Mouse (Mus musculus) adrenal gland, adult 8-10 months (tissue): ENCODE measurements around the gene Actr3b. TPM values are rescaled to one million over a fixed set of nuclear protein-coding genes. Genes with fewer than 3 reads are reported as not detected.
"Not testable (repeated sequence)": the region's sequence is repeated elsewhere in the genome, so short reads cannot be mapped to it uniquely, and the experiment has no call there.

Experiments
- DNase-seq: peaks from one replicate; pipeline ENCODE4 v3.0.0; 2022
- total RNA-seq, 4 experiments: library from RNA; stranded (reverse); gene quantifications; 2 replicates each; pipeline ENCODE4 v1.2.4; 2022

Actr3b gene
- total RNA-seq, 4 experiments from 2014 or later, result 11.1 to 13.8 (median 12.3) TPM

DNA sequence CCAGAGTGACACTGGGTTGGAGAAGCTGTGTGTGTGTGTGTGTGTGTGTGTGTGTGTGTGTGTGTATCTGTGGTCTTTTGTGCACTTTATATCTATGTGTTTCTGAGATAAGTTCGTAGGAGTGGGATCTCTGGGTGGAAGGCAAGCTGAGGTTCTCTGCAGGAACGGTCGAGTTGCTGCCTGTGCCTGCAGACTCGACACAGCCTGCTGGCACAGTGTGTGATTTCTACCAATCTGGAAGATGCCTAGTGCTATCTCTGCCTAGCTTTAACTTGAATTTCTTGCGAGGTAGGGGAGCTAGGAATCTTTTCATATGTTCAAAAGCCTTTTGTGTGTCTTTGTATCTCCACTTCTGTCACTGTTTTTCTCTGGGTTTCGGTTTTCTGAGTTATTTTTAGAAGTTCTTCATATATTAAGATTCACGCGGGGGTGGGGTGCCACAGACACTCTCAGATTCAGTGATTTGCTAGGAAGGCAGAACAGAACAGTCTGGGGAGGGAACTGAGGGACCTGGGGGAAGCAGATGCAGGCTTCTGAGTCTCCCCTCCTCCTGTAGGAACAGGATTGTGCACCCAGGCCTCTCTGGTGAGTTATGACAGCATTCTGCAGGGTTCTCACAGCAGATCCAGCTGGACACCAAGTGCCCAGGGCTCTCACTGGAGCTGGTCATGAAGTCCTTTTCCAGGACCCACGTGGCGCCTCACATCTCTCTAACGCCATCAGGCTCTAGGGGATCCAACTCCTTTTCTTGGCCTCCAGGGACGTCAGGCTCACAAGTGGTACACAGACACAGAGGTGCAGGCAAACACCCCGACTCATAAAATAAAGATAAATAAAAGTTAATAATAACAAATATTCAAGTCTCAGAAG lies 14.4 kb downstream of the Actr3b start:
- no peak for DNase-seq

DNA sequence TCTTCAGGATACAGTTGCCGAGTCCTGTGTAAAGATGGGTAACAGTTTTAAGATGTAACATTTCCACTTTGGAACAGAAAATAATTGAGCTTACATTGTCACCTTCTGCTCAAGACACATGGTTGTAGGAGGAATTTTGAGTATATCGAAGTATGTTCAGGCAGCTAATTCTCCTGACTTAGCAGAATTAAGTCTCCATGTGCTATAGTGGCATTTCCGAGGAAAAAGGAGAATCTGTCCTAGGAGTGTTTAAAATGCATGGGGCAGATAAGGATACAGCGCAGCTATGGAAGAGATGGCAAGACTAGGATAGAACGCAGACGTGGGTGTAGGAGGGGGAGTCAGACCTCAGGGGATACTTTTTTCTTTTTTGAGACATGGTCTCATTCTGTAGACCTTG lies 31.8 kb downstream of the Actr3b start:
- DNase-seq, result no peak

DNA sequence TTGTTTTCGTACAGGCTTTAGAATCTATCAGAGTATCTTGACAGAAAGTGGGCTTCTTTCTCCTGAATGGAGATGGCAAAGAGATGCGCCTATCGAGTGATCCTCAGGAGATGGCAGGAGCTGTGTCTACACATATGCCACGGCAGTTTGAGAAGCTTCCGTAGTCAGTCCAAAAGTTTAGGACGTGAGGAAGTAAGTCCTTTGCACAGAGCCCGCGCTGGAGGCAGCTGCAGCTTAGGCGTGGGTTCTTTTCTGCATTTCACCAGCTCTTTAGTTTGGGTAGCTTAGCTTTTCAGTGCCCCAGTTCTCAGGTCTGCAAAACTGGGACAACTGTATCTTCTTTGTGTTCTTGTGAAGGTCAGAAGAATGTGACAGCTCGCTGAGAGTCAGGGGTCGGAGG lies 38.0 kb downstream of the Actr3b start:
- DNase-seq, result no peak

DNA sequence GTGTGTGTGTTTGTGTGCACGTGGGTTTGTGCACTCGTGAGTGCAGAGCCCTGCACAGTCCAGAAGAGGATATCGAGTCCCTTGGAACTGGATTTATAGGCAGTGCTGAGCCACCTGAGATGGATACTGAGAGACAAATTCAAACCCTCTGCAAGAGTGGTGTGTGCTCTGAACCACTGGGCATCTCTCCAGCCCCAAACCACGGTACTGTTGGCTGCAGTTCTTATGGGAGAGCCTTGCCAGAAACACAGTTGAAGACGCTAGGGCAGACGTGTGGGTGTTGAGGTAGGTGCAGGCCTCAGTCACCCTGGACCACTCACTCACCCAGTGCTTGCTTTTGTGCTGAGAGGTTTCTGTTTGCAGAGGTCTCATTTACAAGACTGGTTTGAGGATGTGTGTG lies 41.1 kb downstream of the Actr3b start:
- no peak for DNase-seq

DNA sequence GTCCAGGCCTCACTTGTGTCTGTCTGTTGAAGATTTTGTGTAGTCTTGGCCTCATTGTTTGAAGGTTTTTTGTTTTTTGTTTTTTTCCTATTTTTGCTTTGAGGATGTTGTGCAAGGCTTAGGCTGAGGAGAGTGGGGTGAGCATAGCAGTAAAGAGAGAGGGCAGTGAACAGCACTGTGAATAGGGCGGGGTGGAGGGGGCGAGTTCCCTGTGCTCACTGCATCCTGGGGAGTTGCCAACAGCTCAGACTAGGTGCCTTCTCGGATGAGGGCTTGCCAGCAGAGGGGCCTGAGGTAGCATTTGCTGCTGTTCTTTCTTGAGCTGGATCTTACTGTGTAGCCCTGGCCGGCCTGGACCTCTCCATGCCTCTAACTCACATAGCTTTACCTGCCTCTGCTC lies 41.9 kb downstream of the Actr3b start:
- DNase-seq, result no peak

DNA sequence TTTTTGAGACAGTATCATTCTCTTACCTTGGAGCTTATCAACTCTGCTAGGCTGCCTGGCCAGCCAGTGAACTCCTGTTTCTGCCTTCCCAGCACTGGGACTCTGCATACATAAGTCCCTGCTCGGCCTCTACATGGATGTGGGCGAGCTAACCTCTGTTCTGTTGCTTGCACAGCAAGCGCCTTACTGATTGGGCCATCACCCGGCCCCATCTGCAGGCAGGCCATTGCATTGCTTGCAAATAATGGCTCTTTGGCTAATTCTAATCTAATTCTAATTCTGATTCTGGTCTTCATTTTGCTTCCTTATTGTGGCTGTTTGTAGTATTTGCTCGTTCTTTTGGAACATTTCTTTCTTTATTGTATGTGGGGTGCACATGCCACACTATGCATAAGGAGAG lies 44.8 kb downstream of the Actr3b start:
- DNase-seq, result no peak

DNA sequence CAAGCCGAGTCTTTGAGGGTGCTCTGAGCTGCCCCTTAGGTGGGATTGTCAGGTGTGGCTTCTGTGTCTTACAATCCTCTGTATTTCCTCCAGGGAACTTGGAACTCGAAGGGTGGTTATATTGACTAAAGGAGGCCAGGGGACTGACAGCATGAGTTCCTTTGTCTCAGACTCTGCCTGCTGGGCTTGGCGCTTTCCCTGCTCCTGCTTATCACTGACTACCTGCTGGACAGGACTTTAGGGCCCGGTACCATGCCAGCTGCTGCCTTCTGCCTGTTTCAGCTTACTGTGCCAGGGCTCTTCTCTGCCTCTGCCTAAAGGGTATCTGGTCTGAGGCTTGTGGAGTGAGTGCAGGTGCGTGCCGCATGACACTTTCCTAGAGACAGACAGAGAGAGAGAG lies 53.1 kb downstream of the Actr3b start:
- no peak for DNase-seq

DNA sequence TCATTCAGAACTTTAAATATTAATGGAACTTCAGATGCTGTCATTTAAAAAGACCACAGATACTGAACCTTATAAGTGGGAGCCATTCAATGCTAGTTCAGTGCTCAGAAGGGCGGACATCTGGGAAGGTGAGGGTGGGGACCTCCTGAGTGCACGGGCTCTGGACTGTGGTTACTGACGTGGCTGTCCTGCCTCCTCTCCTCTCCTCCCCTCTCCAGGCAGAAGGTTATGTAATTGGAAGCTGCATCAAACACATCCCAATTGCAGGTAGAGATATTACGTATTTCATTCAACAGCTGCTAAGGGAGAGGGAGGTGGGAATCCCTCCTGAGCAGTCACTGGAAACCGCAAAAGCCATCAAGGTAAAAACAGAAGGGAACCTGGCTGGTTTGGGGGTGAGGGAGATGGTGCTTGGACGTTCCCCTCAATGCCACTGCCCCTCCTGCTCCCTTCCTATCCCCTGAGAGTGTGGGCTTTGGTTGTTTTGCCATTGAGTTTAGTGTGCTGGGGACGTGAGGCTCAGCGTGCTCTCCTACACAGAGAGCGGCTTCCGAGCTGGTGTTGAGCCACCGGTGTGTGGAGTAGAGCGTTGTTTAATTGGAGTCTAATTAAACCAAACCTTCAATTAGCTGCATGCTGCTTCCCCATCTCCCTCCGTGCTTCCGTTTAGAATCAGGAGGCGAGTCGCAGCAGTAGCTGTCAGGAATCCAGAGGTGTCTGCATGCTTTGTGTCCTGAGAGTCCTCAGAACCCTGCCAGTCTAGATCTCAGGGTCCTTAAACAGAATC lies 69.7 kb downstream of the Actr3b start:
- no peak for DNase-seq

DNA sequence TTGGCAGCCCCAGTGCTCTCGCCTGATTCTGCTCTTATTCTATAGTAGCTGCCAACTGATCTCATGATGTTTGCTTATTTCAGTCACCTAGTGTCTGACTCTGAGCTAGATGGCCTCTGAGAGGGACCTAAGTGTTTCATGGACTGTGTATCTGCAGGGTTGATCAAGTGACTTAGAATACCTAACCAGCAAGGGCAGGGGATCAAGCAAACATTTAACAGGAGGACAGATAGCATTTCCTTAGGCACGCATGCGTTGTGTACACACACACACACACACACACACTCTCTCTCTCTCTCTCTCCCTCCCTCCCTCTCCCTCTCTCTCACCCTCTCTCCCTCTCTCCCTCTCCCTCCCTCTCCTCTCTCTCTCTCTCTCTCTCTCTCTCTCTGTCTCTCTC lies 71.0 kb downstream of the Actr3b start:
- DNase-seq, result no peak

DNA sequence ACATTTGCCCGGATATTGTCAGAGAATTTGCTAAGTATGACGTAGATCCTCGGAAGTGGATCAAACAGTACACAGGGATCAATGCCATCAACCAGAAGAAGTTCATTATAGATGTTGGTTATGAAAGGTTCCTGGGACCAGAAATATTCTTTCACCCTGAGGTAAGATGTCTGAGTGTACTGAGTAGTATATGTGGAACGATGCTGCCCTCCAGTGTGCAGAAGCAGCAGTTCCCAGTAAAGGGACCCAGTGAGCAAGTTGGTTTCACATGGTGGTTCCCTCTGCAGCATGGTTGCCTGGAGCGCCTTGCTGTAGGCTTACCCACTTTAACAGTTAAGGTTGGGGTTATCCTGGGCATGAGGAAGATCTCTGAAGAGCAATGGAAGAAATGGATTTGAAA lies 71.8 kb downstream of the Actr3b start:
- DNase-seq, result peak; percentile 12

DNA sequence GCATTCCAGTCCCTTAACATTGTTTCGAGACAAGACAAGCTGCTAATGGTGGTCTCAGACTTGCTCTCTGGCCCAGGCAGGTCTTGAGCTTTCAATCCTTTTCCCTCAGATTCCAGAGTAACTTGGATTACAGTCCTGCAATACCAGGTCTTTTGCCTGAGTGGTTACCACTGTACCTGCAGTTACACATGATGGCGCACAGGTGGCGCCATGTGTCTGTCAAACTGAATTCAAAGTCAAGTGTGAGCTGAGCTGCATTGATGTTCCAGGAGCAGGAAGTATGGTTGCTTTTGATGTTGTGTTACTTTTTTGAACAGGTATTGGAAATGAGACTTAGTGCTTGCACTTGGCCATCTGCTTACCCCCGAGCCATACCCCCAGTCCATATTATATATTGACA lies 79.6 kb downstream of the Actr3b start:
- no peak for DNase-seq

DNA sequence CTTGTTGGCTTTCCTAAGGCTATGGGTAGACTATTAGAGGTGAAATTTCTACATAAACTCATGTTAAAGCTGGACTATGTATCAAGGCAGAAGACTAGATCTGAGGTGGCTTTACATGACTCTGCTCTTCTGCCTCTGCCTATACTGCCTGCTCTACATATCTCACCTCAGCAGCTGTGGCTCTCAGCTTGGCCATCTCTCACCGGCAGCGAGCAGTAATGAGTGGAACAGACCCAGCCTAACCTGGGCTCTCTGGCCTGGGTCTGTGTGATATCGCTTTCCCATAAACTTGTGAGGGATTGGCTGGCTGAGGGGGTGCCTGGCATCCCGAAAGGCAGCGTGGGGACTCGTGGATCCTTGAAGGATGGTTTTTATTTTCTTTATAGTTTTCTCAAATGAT lies 86.8 kb downstream of the Actr3b start:
- DNase-seq, result no peak

DNA sequence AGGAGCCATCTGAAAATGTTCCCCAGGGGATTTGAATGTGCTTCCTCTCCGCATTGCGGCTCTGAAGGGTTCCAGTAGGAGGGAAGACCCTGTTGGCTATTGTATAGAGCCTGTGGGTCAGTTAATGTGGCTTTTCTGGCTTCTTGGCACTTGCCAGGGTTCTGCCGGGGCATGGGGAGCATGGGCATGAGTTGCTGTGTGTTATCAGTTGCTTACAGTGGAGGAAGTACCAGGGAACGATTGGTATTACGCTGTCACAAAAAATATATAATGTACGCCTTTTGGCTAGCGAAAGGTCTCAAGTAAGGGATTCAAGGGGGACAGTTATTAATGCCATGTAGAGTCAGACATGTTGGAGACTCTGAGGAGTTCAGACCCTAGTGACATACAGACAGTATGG lies 87.4 kb downstream of the Actr3b start:
- DNase-seq, result no peak

DNA sequence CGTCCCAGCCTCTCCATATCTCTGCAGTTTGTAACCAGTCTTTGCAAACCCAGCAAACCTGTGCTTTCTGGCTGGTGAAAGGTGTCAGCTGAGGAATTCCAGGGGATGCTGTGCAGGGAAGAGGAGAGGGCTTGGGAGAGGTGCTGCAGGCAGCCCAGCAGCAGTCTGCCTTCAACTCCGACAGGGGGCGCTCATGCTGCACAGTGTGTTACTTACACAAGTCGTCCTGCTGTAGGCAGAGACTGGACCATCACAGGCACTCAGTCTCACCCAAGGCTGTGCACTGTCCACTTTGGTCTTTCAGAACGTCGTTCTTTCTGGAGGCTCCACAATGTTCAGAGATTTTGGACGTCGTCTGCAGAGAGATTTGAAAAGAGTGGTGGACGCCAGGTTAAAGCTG lies 88.3 kb downstream of the Actr3b start:
- DNase-seq, result no peak

DNA sequence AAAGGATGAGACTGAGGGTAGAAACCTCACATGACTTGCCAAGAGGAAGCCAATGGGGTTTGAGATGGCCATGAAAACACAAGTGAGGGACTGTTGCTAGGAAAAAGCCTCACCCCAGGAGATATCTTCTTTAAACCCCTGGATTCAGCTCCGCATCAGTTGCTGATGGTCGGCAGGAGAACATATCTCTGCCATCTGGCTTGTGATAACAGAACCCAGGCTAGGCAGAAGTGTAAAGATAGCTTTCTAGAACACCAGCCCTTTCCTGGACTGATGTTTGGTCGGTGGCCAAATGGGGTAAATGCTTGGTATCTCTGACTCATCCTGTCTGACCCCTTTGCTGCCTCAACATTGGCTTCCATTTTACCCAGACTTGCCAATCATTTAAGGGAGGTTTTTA lies 106.4 kb downstream of the Actr3b start:
- DNase-seq, result no peak

DNA sequence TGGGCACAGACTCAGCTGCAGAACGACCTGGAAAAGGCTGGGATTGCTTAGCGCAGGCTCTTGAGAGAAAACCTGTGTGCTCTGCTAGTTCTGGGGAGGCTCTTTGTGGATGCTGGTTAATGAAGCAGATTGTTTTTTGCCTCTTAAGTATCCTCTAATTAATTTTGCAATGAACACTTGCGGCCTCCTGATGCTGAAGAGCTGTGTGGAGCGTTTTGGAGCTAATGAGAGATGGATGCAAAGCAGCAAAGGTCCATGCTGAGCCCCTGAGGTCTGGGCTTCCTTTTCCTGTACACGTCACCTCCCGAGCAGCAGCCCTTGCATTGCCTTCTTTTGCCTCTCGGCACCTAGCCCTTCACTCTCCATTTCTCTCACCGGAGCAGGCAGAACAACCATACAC lies 110.1 kb downstream of the Actr3b start:
- no peak for DNase-seq

DNA sequence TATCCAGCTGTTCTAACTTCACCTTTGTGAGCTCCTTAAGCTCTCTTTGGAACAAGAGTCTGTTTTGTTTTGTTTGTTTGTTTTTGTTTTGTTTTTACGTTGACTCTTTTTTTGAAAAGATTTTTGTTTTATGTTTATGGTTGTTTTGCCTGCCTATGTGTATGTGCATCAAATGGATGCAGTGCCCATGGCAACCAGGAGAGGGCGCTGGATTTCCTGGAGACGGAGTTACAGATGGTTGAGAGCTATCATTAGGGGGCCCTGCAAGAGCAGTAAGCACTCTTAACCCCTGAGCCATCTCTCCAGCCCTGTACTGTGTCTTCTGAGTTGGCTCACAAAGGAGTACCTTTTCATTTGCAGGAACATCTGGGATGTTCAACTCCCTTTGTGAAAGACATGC lies 110.8 kb downstream of the Actr3b start:
- DNase-seq, result no peak

DNA sequence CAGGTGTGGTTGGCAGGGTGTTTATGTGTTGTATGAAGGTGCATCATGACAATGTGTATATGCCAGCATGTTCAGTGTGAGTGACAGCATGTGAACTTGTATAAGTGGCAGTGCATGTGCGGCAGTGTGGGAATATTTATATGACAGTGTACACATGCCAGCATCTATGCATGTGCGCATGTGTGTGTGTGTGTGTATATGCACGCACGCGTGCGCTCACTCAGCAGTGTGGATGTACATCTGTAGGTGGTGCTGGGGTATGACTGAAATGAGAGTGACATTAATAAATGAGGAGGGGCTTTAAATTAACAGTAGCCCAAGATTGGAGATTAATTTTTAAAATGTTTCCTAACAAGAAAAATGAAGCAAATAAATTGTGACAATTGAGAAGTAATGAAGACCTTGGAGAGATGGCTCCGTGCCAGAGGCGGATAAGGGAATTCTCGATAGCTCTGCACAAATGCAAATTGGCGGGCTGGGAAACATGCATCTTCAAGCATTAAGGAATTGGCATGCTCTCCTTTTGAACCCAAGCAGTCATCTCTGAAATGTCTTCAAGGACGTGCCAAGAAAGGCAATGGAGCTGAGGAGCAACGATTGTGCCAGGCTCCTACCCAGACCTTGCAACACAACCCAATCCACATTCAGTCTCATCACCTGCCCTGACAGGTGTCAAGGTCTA lies 111.7 kb downstream of the Actr3b start:
- DNase-seq, result no peak

DNA sequence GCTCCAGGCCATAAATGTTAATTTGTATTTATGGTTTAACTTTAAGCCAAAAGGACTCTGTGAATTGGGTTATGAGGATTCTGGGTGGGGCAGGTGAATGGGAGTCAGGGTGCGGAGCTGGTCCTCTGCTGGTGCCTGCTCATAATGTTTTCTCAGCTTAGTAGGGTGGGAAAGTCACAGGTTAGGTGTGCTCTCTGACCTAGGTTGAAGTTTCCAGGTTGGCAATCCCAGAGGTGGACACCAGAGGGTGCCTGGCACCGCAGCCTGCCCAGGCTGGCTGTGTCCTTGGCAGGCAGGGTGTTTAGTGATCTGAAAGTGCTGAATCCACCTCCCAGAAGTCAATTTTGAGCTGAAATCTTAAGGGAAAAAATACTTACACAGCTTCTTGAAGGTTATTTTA lies 113.2 kb downstream of the Actr3b start:
- no peak for DNase-seq

DNA sequence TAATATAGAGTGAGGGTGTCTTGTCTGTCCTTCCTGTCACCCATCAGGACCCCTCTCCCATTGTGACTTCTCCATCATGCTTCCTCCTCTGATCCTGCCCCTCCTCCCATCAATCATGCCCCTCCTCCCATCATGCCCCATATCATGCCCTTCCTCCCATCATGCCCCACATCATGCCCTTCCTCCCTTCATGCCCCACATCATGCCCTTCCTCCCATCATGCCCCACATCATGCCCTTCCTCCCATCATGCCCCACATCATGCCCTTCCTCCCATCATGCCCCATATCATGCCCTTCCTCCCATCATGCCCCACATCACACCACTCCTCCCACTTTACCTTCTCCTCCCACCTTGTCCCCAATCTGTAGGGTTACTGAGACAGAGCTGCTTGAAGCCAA lies 116.1 kb downstream of the Actr3b start:
- not testable (repeated sequence) for DNase-seq

DNA sequence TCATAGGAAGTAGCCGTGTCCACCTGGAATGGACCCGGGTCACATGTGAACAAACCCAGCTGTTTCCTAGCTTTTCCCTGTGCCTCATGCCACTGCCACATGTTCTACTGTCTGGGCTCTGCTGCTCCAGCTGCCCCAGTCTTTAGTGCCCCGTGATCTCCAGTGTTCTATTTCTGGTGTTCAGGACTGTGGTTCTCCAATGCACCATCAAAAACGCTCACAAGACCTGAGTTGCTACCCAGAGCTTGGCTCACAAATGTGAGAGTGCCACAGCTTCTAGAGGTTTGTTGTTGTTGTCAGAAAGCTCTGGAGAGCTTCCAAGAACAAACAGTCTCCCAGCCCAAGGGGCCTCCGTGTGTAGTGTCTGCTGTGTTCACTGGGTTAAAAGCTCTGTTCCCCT lies 117.5 kb downstream of the Actr3b start:
- DNase-seq, result no peak

DNA sequence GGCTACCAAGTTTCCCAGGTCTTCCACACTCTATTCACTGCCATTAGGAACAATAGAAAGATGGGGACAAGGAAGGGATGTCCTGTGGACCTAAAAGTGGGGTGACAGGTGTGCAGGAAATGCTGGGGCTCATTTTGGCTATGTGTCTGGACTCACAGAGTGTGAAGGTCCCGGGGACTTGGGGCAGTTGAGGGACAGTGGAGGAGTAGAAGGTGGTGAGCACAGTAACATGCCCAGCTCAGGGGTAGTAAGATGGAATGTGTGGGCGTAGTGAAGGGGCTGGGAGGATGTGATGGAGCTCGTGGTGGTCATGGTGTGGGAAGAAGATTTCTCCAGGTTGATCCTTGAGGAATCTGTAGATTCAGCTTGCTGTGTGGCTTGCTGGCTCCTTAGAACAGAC lies 118.2 kb downstream of the Actr3b start:
- no peak for DNase-seq

DNA sequence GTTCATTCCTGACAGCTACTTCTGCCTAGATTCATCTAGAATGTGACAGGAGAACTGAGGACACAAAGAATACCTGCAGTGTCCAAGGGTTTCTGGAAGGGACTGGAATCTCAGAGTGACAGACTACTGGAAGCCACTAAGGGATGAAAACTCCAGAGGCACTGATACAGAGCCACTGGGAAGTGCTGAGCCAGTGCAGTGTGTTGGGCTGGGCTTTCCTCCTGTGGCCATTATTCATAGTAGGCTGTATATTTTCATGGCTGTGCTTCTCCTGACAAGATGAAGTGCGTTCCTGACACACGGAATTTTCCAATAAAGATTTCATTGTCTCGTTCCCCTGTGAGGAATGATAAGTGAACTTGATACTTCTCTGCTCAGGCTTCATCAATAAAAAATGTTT lies 126.9 kb downstream of the Actr3b start:
- DNase-seq, result no peak
